In the genomic region with DNA sequence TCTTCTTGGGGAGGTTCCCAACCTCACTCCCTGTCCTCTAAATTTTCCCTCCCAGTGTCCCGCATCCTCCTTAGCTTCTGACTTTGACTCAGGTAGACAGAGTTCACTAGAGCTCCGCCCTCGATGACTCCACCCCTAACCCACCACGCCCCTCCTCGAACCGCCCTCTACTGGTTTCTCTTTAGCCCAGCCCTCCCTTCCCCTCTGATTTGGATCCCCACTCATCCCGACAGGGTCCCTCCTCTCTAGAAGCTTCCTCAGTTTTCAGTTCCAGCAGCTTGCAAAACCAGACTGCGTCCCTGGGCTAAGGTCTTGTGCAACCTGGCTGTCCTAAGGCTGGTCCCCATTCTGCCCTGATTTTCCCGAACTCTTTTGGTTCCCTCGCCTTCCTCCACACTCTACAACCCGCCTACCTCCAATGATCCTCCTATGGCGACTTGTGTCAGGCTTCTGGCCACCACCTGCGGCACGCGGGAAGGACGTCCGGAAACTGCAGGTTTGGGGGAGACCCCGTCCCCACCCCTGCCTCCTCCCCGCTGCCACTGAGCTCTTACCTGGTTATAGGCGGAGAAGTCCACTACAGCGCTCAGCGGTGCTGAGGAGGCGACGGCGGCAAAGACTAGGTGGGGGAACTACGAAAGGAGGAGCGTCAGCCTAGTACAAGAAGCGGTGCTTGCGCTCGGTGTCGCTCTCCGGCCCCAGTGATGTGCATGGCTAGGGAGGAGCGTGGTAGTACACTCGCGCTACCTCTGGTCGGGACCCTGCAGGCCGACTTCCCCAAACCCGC, we compare ENCODE assay signal across 8 mouse cellular contexts. TPM values are rescaled to one million over a fixed set of nuclear protein-coding genes. Genes with fewer than 3 reads are reported as not detected.
DNase-seq lines count a peak whose midpoint lies in the region; ATAC-seq and TF ChIP-seq lines count a peak whose summit lies in the region.

No protein-coding gene starts in this region.

- DNase-seq in R1 (ENCODE audit: low read depth, low spot score), result peak; percentile 95
- peak; percentile 53 for DNase-seq in kidney, adult 18-20 months
- DNase-seq in lung, postnatal 0 days (ENCODE audit: low spot score), result peak; percentile 73
- DNase-seq in layer of hippocampus, postnatal 10 days (ENCODE audit: low spot score in 2 of 2), result no peak
- no peak for DNase-seq in urinary bladder, postnatal 4 days (ENCODE audit: low spot score in 2 of 2)

- H3K36me3 ChIP-seq in C2C12 (ENCODE audit: control insufficient read depth, insufficient read depth), result no peaks in the 10 kb centered on the region
- no peaks in the 10 kb centered on the region for H3K36me3 ChIP-seq in forebrain, embryonic 13.5 days (ENCODE audit: poor library complexity, severe bottlenecking)
- no peaks in the 10 kb centered on the region for H3K36me3 ChIP-seq in lung, postnatal 0 days (ENCODE audit: insufficient read depth, low read length)

- H3K9ac ChIP-seq in forebrain, embryonic 13.5 days, result peak overlapping the region; percentile 60; the same call in 1 of the 2 replicates
- H3K9ac ChIP-seq in lung, postnatal 0 days (replicated peaks; ENCODE audit: low read depth), result no peak overlapping the region

- peak overlapping the region; percentile 46 for H3ac ChIP-seq in C2C12 (ENCODE audit: control insufficient read depth, insufficient read length, low read depth)

- no peaks in the 10 kb centered on the region for H3K79me2 ChIP-seq in C2C12 (ENCODE audit: control insufficient read depth, insufficient read depth)

- TF ChIP-seq POLR2A in olfactory bulb, adult 2 months (IDR thresholded peaks at IDR 0.05; ENCODE audit: insufficient read depth, low read depth, low read length), result 0 out of 2 replicates have a peak, but pooled peaks have one; percentile 15

- H3K27ac ChIP-seq in forebrain, embryonic 13.5 days, result no peak overlapping the region
- H3K27ac ChIP-seq in lung, postnatal 0 days (ENCODE audit: low read length), result no peak overlapping the region
- no peak overlapping the region for H3K27ac ChIP-seq in olfactory bulb, adult 2 months (ENCODE audit: insufficient read depth, low read depth, low read length)

- H3K9me3 ChIP-seq in forebrain, embryonic 13.5 days (replicated peaks), result no peaks in the 10 kb centered on the region
- H3K9me3 ChIP-seq in lung, postnatal 0 days (ENCODE audit: low read length), result no peaks in the 10 kb centered on the region

- peak; percentile 79 for ATAC-seq in forebrain, embryonic 13.5 days
- ATAC-seq in lung, postnatal 0 days, result peak; percentile 87

- TF ChIP-seq EP300 in lung, postnatal 0 days (IDR thresholded peaks at IDR 0.05), result no peak

- H3K4me1 ChIP-seq in forebrain, embryonic 13.5 days, result peaks cover 20% of the 10 kb centered on the region
- H3K4me1 ChIP-seq in lung, postnatal 0 days (ENCODE audit: insufficient read depth, low read depth, low read length), result peaks cover 4% of the 10 kb centered on the region; the same call in 1 of the 2 replicates
- peaks cover 13% of the 10 kb centered on the region for H3K4me1 ChIP-seq in olfactory bulb, adult 2 months (ENCODE audit: control insufficient read depth, insufficient read depth, low read length)

- peak overlapping the region; percentile 84 for H3K4me2 ChIP-seq in forebrain, embryonic 13.5 days
- H3K4me2 ChIP-seq in lung, postnatal 0 days (replicated peaks; ENCODE audit: low read depth, low read length), result peak overlapping the region; percentile 94

- 1% methylated on average over 38 of the region's 38 CpGs for WGBS in forebrain, embryonic 13.5 days
- WGBS in lung, postnatal 0 days, result 1% methylated on average over 37 of the region's 38 CpGs
- 1% methylated on average over 38 of the region's 38 CpGs for WGBS in olfactory bulb, adult 2 months

- H3K79me3 ChIP-seq in C2C12 (ENCODE audit: low read depth), result no peaks in the 10 kb centered on the region

- peak overlapping the region; percentile 34 for H3K4me3 ChIP-seq in C2C12 (ENCODE audit: insufficient read depth, poor library complexity, severe bottlenecking)
- H3K4me3 ChIP-seq in forebrain, embryonic 13.5 days, result peak overlapping the region; percentile 46
- H3K4me3 ChIP-seq in lung, postnatal 0 days (ENCODE audit: low read depth, low read length), result peak overlapping the region; percentile 54
- H3K4me3 ChIP-seq in olfactory bulb, adult 2 months (ENCODE audit: insufficient read depth, low read depth, low read length), result peak overlapping the region; percentile 43

- peaks cover 16% of the 10 kb centered on the region for H3K27me3 ChIP-seq in C2C12 (ENCODE audit: control insufficient read depth, insufficient read depth, insufficient read length)
- H3K27me3 ChIP-seq in forebrain, embryonic 13.5 days, result peaks cover 98% of the 10 kb centered on the region
- peaks cover 62% of the 10 kb centered on the region for H3K27me3 ChIP-seq in lung, postnatal 0 days (replicated peaks; ENCODE audit: insufficient read depth, low read length)

- TF ChIP-seq CTCF in C2C12 (IDR thresholded peaks at IDR 0.05; ENCODE audit: control insufficient read depth, insufficient read depth, insufficient read length), result no peak
- TF ChIP-seq CTCF in lung, postnatal 0 days (IDR thresholded peaks at IDR 0.05), result peak; percentile 17; the same call in 1 of the 2 replicates
- no peak for TF ChIP-seq CTCF in olfactory bulb, adult 2 months (IDR thresholded peaks at IDR 0.05; ENCODE audit: insufficient read depth, low read depth, low read length)

TF ChIP-seq in C2C12, 6 proteins besides CTCF, POLR2A, EP300 and RAD21:
- TF ChIP-seq MYOG (IDR thresholded peaks at IDR 0.05; ENCODE audit: control insufficient read depth, extremely low read depth, insufficient read length) (no peak), USF1 (IDR thresholded peaks at IDR 0.05; ENCODE audit: low read depth) (no peak), MAX (IDR thresholded peaks at IDR 0.05) (no peak), CEBPB (IDR thresholded peaks at IDR 0.05; ENCODE audit: low read depth) (no peak), MYOD1 (IDR thresholded peaks at IDR 0.05; ENCODE audit: control insufficient read depth, insufficient read length, low read depth) (no peak), FOSL1 (IDR thresholded peaks at IDR 0.05; ENCODE audit: insufficient read depth, low read length, poor library complexity, severe bottlenecking) (no peak)

RNA-seq across cellular contexts. Expression of a gene that starts 3.0 kb away (rescaled TPM):
- 1.1 TPM for polyA plus RNA-seq in C2C12 (2012; fragmentation: generic; extraction: Trizol)
- polyA plus RNA-seq in forebrain, embryonic 13.5 days (2015; fragmentation: Nextera tagmentation; extraction: Ambion mirVana), result not detected in 2 replicates
- 0.62 and 1.1 TPM in 2 replicates for polyA plus RNA-seq in lung, postnatal 0 days (2015; fragmentation: Nextera tagmentation; extraction: Ambion mirVana)
- 263 TPM in 1 of 2 replicates, not detected in the other for polyA plus RNA-seq in olfactory bulb, adult 2 months (2012; ENCODE audit: insufficient read depth, insufficient read length, low replicate concordance, missing spikeins)
- not detected for total RNA-seq in layer of hippocampus, postnatal 10 days (2021)

RNA-seq across cellular contexts. Expression of a gene that starts 25.5 kb away (rescaled TPM):
- not detected for polyA plus RNA-seq in C2C12 (2012; fragmentation: generic; extraction: Trizol)
- 0.09 TPM in 1 of 2 replicates, not detected in the other for polyA plus RNA-seq in forebrain, embryonic 13.5 days (2015; fragmentation: Nextera tagmentation; extraction: Ambion mirVana)
- polyA plus RNA-seq in lung, postnatal 0 days (2015; fragmentation: Nextera tagmentation; extraction: Ambion mirVana), result not detected in 2 replicates
- polyA plus RNA-seq in olfactory bulb, adult 2 months (2012; ENCODE audit: insufficient read depth, insufficient read length, low replicate concordance, missing spikeins), result not detected in 2 replicates
- total RNA-seq in layer of hippocampus, postnatal 10 days (2021), result under 1 TPM; 0.22 to 0.23 TPM

RNA-seq across cellular contexts. Expression of a gene that starts 28.8 kb away (rescaled TPM):
- polyA plus RNA-seq in C2C12 (2012; fragmentation: generic; extraction: Trizol), result 9.5 TPM
- 2.8 and 10.7 TPM in 2 replicates for polyA plus RNA-seq in forebrain, embryonic 13.5 days (2015; fragmentation: Nextera tagmentation; extraction: Ambion mirVana)
- polyA plus RNA-seq in lung, postnatal 0 days (2015; fragmentation: Nextera tagmentation; extraction: Ambion mirVana), result 4.2 and 5.2 TPM in 2 replicates
- polyA plus RNA-seq in olfactory bulb, adult 2 months (2012; ENCODE audit: insufficient read depth, insufficient read length, low replicate concordance, missing spikeins), result not detected in 2 replicates
- 10 to 100 TPM; 64.1 to 78.6 TPM for total RNA-seq in layer of hippocampus, postnatal 10 days (2021)

RNA-seq across cellular contexts. Expression of a gene that starts 29.1 kb away (rescaled TPM):
- 12.8 TPM for polyA plus RNA-seq in C2C12 (2012; fragmentation: generic; extraction: Trizol)
- polyA plus RNA-seq in forebrain, embryonic 13.5 days (2015; fragmentation: Nextera tagmentation; extraction: Ambion mirVana), result 7.5 and 10.3 TPM in 2 replicates
- polyA plus RNA-seq in lung, postnatal 0 days (2015; fragmentation: Nextera tagmentation; extraction: Ambion mirVana), result 0.45 and 0.81 TPM in 2 replicates
- polyA plus RNA-seq in olfactory bulb, adult 2 months (2012; ENCODE audit: insufficient read depth, insufficient read length, low replicate concordance, missing spikeins), result not detected in 2 replicates
- total RNA-seq in layer of hippocampus, postnatal 10 days (2021), result 10 to 100 TPM; 73.9 to 80.0 TPM

RNA-seq across cellular contexts. Expression of a gene that starts 34.6 kb away (rescaled TPM):
- 31.8 TPM for polyA plus RNA-seq in C2C12 (2012; fragmentation: generic; extraction: Trizol)
- polyA plus RNA-seq in forebrain, embryonic 13.5 days (2015; fragmentation: Nextera tagmentation; extraction: Ambion mirVana), result 42.8 and 45.2 TPM in 2 replicates
- 4.1 and 4.6 TPM in 2 replicates for polyA plus RNA-seq in lung, postnatal 0 days (2015; fragmentation: Nextera tagmentation; extraction: Ambion mirVana)
- not detected in 2 replicates for polyA plus RNA-seq in olfactory bulb, adult 2 months (2012; ENCODE audit: insufficient read depth, insufficient read length, low replicate concordance, missing spikeins)
- 10 to 100 TPM; 51.2 to 53.7 TPM for total RNA-seq in layer of hippocampus, postnatal 10 days (2021)

Comparison
In these comparisons a context has a peak if more than half of its experiments do, and no peak if none do; other contexts are left out.
1. DNase-seq: peak in R1 (single experiment), kidney, adult 18-20 months (single experiment) and lung, postnatal 0 days (single experiment); none in layer of hippocampus, postnatal 10 days (0 of 2) and urinary bladder, postnatal 4 days (0 of 2).
2. RNA of a gene that starts 3.0 kb away (polyA plus RNA-seq): 263 TPM in olfactory bulb, adult 2 months; 1.1 TPM in C2C12 (single experiment), 0.62 to 1.1 TPM in lung, postnatal 0 days and not detected in forebrain, embryonic 13.5 days; every median in the first group is over 10 times any median in the second.
3. Peak in every context shown above with its lines, with median percentiles within 50 percentile points of each other: H3K4me3 ChIP-seq.